Mouse (Mus musculus) ES-Bruce4 (cell line): ENCODE results near the gene Ndufs1.

Source experiments
- CTCF ChIP-seq: IDR thresholded peaks from one replicate; pipeline ENCODE4 v1.8.1; 2011; ENCODE audit warnings: low read depth, low read length
- POLR2A ChIP-seq: IDR thresholded peaks from one replicate; pipeline ENCODE4 v1.8.1; 2011; ENCODE audit warnings: low read length; ENCODE audit not compliant: insufficient read depth

- TF ChIP-seq CTCF (no peak), POLR2A (no peak)
These were observed 63.1 kb downstream of the Ndufs1 start for GRCm38 (mm10) chr1:63113274-63114135.
